Mouse (Mus musculus): ENCODE data around the gene Eif2ak2. TPM values are rescaled to one million over a fixed set of nuclear protein-coding genes. Genes with fewer than 3 reads are reported as not detected.

The Eif2ak2 gene
- polyA plus RNA-seq, 1 experiment from 2014 or later, result 11.0 TPM

DNA sequence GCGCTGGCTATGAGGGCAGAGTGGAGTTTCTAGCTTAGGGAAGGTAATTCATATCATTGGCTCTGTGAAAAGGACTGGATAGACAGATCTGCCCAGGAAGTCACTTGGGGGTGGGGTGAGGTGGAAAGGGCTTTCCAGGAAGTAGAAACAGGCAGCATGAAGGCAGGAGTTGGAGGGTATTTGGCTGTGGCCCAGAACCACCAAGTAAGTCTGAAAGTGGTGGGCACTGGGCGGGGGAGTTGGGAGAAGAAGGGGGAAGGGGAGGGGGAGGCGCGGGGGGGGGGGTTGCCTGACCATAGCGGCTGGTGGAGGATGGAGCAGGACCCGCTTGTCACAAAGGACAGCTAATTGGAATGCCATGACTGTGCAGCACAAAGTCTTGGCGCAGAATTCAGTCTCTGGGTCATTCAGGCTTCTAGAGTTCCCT is 482 bp downstream of the Eif2ak2 start:
- peak; percentile 59 for DNase-seq (ENCODE audit: low spot score)
- peak; percentile 42; the same call in 1 of the 2 replicates for ATAC-seq (replicated peaks; ENCODE audit: low FRiP score, low TSS enrichment, low read depth)
- H3K36me3 ChIP-seq (ENCODE audit: control insufficient read depth, insufficient read depth, low read length), result peaks cover 18% of the 10 kb centered on the region
- H3K9me3 ChIP-seq (ENCODE audit: control insufficient read depth, low read length), result no peaks in the 10 kb centered on the region
- peak overlapping the region; percentile 68 for H3K4me3 ChIP-seq (ENCODE audit: low read depth, low read length)
- H3K27ac ChIP-seq (ENCODE audit: low read depth), result peak overlapping the region; percentile 70
- no peaks in the 10 kb centered on the region for H3K27me3 ChIP-seq (replicated peaks; ENCODE audit: control insufficient read depth, insufficient read depth, low read length)
- peak overlapping the region; percentile 63 for H3K4me2 ChIP-seq (ENCODE audit: low read length)
- WGBS, result 10% methylated on average over 6 of the region's 7 CpGs
- peaks cover 10% of the 10 kb centered on the region; the same call in 1 of the 2 replicates for H3K4me1 ChIP-seq (replicated peaks; ENCODE audit: control insufficient read depth, insufficient read depth, low read length)
- peak overlapping the region; percentile 81 for H3K9ac ChIP-seq (ENCODE audit: low read length)

DNA sequence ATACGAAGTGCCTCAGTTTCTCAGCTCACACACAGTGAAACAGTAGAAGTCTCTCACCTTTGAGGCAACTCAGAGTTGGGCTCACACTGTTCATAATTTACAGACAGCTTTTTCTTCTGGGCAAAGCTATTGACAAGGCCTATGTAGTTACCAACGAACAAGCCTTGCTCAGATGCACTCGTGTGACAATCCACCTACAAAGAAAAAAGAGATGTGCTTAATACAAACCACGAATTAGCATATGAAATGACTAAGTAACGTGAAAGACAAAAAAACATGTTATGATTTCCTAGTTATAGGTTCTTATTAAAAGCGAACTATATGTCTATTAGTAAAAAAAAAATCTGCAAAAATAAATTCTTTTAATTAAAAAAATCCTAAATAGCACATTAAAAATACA is 8.5 kb downstream of the Eif2ak2 start:
- Histone ChIP-seq H3K27me3 (replicated peaks; ENCODE audit: control insufficient read depth, insufficient read depth, low read length) (no peaks in the 10 kb centered on the region), H3K27ac (ENCODE audit: low read depth) (no peak overlapping the region), H3K4me1 (replicated peaks; ENCODE audit: control insufficient read depth, insufficient read depth, low read length) (no peaks in the 10 kb centered on the region), H3K36me3 (ENCODE audit: control insufficient read depth, insufficient read depth, low read length) (peaks cover 30% of the 10 kb centered on the region), H3K4me2 (ENCODE audit: low read length) (no peak overlapping the region), H3K9ac (ENCODE audit: low read length) (no peak overlapping the region), H3K4me3 (ENCODE audit: low read depth, low read length) (no peak overlapping the region), H3K9me3 (ENCODE audit: control insufficient read depth, low read length) (no peaks in the 10 kb centered on the region)
- ATAC-seq (replicated peaks; ENCODE audit: low FRiP score, low TSS enrichment, low read depth) (no peak), DNase-seq (ENCODE audit: low spot score) (no peak)
- 92% methylated on average over 6 of the region's 6 CpGs for WGBS

DNA sequence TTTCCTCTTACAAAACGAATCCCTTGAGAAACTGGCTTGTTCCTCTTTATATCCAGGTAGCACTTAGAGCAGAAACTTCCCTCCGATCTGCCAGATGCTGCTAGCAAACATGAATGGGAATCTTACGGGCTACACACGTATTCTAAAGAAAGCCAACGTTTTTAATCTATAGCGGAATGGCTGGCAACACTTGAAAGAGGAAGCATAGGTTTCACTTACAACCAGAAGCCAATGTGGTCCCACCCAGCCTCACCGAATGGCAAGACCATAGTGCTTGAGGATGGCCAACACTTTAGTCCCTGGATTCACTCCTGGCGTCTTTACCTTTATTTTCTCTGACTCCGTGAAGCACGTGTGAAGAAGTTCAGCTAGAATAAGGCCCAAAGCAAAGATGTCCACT is 26.1 kb downstream of the Eif2ak2 start:
- Histone ChIP-seq H3K4me3 (ENCODE audit: low read depth, low read length) (no peak overlapping the region), H3K4me1 (replicated peaks; ENCODE audit: control insufficient read depth, insufficient read depth, low read length) (no peaks in the 10 kb centered on the region), H3K27ac (ENCODE audit: low read depth) (no peak overlapping the region), H3K36me3 (ENCODE audit: control insufficient read depth, insufficient read depth, low read length) (peaks cover 26% of the 10 kb centered on the region), H3K9me3 (ENCODE audit: control insufficient read depth, low read length) (no peaks in the 10 kb centered on the region), H3K4me2 (ENCODE audit: low read length) (no peak overlapping the region), H3K27me3 (replicated peaks; ENCODE audit: control insufficient read depth, insufficient read depth, low read length) (no peaks in the 10 kb centered on the region), H3K9ac (ENCODE audit: low read length) (no peak overlapping the region)
- WGBS, result 86% methylated on average over 10 of the region's 10 CpGs
- no peak for DNase-seq (ENCODE audit: low spot score)
- ATAC-seq (replicated peaks; ENCODE audit: low FRiP score, low TSS enrichment, low read depth), result no peak

- Histone ChIP-seq H3K27ac (ENCODE audit: low read depth) (no peak overlapping the region), H3K4me3 (ENCODE audit: low read depth, low read length) (no peak overlapping the region), H3K36me3 (ENCODE audit: control insufficient read depth, insufficient read depth, low read length) (peaks cover 84% of the 10 kb centered on the region), H3K9me3 (ENCODE audit: control insufficient read depth, low read length) (no peaks in the 10 kb centered on the region), H3K4me2 (ENCODE audit: low read length) (no peak overlapping the region), H3K27me3 (replicated peaks; ENCODE audit: control insufficient read depth, insufficient read depth, low read length) (no peaks in the 10 kb centered on the region), H3K4me1 (replicated peaks; ENCODE audit: control insufficient read depth, insufficient read depth, low read length) (no peaks in the 10 kb centered on the region), H3K9ac (ENCODE audit: low read length) (no peak overlapping the region)
- ATAC-seq (replicated peaks; ENCODE audit: low FRiP score, low TSS enrichment, low read depth), result no peak
- no peak for DNase-seq (ENCODE audit: low spot score)
- WGBS, result 86% methylated on average over 7 of the region's 7 CpGs
These were observed 40.0 kb downstream of the Eif2ak2 start for GRCm38 (mm10) chr17:78842271-78842928.

- peak overlapping the region; percentile 60; the same call in 1 of the 2 replicates for H3K27ac ChIP-seq (ENCODE audit: low read depth)
- H3K9ac ChIP-seq (ENCODE audit: low read length), result peak overlapping the region; percentile 59
- 34% methylated on average over 2 of the region's 2 CpGs for WGBS
- H3K4me3 ChIP-seq (ENCODE audit: low read depth, low read length), result peak overlapping the region; percentile 73
- no peaks in the 10 kb centered on the region; the same call in 1 of the 2 replicates for H3K4me1 ChIP-seq (replicated peaks; ENCODE audit: control insufficient read depth, insufficient read depth, low read length)
- no peaks in the 10 kb centered on the region for H3K9me3 ChIP-seq (ENCODE audit: control insufficient read depth, low read length)
- H3K27me3 ChIP-seq (replicated peaks; ENCODE audit: control insufficient read depth, insufficient read depth, low read length), result no peaks in the 10 kb centered on the region
- peak overlapping the region; percentile 97 for H3K4me2 ChIP-seq (ENCODE audit: low read length)
- DNase-seq (ENCODE audit: low spot score), result no peak
- peaks cover 26% of the 10 kb centered on the region for H3K36me3 ChIP-seq (ENCODE audit: control insufficient read depth, insufficient read depth, low read length)
- no peak for ATAC-seq (replicated peaks; ENCODE audit: low FRiP score, low TSS enrichment, low read depth)
These were observed 46.3 kb downstream of the Eif2ak2 start for GRCm38 (mm10) chr17:78836056-78836455.

DNA sequence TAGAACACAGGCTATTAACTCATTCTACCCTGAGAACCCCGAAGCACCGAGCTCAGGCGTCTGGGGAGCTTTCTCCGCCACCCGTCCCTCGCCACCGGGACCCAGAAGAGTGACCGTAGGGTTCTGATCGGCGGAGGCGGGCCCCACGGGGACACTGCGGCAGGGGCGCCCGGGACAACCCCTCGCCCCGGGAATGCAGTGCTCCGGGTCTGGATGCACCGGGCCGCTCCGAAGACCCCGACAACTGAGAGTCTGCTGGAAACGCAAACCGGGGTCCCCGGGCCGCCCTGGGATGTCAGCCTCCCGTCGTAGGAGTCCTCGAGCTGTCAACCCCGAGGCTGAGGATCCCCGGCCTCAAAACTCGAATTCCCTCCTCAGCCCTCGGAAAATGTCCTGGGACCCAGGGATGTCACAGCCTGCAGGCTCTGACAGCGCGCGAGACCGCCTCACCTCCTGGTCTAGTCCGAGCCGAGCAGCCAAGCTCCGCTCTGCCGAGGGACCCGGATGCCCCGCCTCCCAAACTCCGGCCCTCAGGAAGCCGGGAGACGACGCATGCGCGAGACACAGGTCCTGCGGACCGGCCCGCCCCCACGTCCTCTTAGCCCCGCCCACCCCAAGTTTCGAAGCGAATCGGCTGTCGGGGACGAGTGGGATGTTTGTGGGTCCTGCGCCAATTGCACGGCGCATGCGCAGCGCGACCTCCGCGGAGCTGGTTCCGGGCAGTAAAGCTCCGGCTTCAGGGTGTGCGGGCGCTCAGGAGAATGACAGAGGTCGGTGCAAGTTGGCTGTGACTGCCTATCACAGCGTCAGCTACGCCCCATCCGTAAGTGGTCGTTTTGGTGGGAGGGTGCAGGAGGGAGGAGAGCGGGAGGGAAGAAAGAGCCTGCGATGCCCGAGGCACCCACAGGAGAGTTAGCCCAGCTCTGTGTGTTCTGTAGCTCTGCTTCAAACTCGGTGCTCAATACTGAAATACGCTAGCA is 47.2 kb downstream of the Eif2ak2 start, which contains the start of the genes Heatr5b and Gpatch11:
TSS of gene Heatr5b (minus strand) at position 509 of the 980 bp plus-strand sequence.
TSS of gene Gpatch11 (plus strand) at position 712 of the 980 bp plus-strand sequence.
- ATAC-seq (replicated peaks; ENCODE audit: low FRiP score, low TSS enrichment, low read depth), result peak; percentile 99
- DNase-seq (ENCODE audit: low spot score), result peak; percentile 98
- H3K9ac ChIP-seq (ENCODE audit: low read length), result peak within 1 kb of the TSS; percentile 75
- peak within 1 kb of the TSS; percentile 73 for H3K4me3 ChIP-seq (ENCODE audit: low read depth, low read length)
- WGBS, result under 1% methylated on average over 81 of the region's 81 CpGs
- H3K36me3 ChIP-seq (ENCODE audit: control insufficient read depth, insufficient read depth, low read length), result peaks cover 20% of the 10 kb centered on the region
- H3K27ac ChIP-seq (ENCODE audit: low read depth), result peak within 1 kb of the TSS; percentile 60; the same call in 1 of the 2 replicates
- H3K9me3 ChIP-seq (ENCODE audit: control insufficient read depth, low read length), result no peaks in the 10 kb centered on the region
- no peaks in the 10 kb centered on the region; the same call in 1 of the 2 replicates for H3K4me1 ChIP-seq (replicated peaks; ENCODE audit: control insufficient read depth, insufficient read depth, low read length)
- peak within 1 kb of the TSS; percentile 97 for H3K4me2 ChIP-seq (ENCODE audit: low read length)
- H3K27me3 ChIP-seq (replicated peaks; ENCODE audit: control insufficient read depth, insufficient read depth, low read length), result no peaks in the 10 kb centered on the region

DNA sequence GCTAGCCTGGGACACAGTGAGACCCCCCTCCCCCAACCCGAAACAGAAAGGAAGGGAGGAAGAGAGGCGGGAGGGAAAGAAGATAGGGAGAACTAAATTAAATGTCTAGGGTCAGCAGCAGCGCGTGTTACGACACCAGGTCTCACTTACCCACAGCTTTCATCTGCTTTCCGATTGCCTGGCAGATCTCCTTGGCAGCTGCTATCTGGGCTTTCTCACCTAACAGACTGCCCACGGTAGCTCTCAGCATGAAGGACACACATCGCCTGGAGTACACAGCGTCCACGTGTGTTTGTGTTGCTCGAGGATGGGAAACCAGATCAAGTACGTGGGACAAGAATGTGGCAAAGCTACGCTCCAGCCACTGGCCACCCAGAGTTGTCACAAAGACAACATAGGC is 58.0 kb downstream of the Eif2ak2 start:
- Histone ChIP-seq H3K4me2 (ENCODE audit: low read length) (no peak overlapping the region), H3K27me3 (replicated peaks; ENCODE audit: control insufficient read depth, insufficient read depth, low read length) (no peaks in the 10 kb centered on the region)

DNA sequence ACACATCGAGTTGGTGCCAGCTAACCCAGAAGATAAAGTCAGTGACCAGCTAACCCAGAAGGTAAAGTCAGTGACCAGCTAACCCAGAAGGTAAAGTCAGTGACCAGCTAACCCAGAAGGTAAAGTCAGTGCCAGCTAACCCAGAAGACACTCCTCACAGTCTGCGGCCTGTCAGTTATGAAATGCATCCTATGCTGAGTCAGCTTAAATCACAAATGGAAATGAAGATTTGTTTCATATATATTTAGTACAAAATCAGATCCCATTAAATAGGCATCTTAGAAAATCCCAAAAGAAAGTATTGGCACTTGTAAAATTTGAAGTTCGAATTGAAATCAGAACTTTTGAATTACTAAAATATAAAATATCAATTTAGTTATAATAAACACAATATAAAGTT is 72.8 kb downstream of the Eif2ak2 start:
- no peak overlapping the region for H3K4me3 ChIP-seq (ENCODE audit: low read depth, low read length)
- H3K9me3 ChIP-seq (ENCODE audit: control insufficient read depth, low read length), result no peaks in the 10 kb centered on the region
- no peak overlapping the region for H3K27ac ChIP-seq (ENCODE audit: low read depth)
- H3K4me1 ChIP-seq (replicated peaks; ENCODE audit: control insufficient read depth, insufficient read depth, low read length), result no peaks in the 10 kb centered on the region
- DNase-seq (ENCODE audit: low spot score), result no peak
- WGBS, result 92% methylated on average over 3 of the region's 3 CpGs
- no peak overlapping the region for H3K9ac ChIP-seq (ENCODE audit: low read length)
- H3K27me3 ChIP-seq (replicated peaks; ENCODE audit: control insufficient read depth, insufficient read depth, low read length), result no peaks in the 10 kb centered on the region
- peaks cover 51% of the 10 kb centered on the region for H3K36me3 ChIP-seq (ENCODE audit: control insufficient read depth, insufficient read depth, low read length)
- H3K4me2 ChIP-seq (ENCODE audit: low read length), result no peak overlapping the region
- ATAC-seq (replicated peaks; ENCODE audit: low FRiP score, low TSS enrichment, low read depth), result no peak

More for the DNA sequence above, 58.0 kb downstream of the Eif2ak2 start:
- Histone ChIP-seq H3K27ac (ENCODE audit: low read depth) (no peak overlapping the region), H3K9ac (ENCODE audit: low read length) (no peak overlapping the region), H3K9me3 (ENCODE audit: control insufficient read depth, low read length) (no peaks in the 10 kb centered on the region), H3K4me3 (ENCODE audit: low read depth, low read length) (no peak overlapping the region), H3K4me1 (replicated peaks; ENCODE audit: control insufficient read depth, insufficient read depth, low read length) (no peaks in the 10 kb centered on the region), H3K36me3 (ENCODE audit: control insufficient read depth, insufficient read depth, low read length) (peaks cover 66% of the 10 kb centered on the region)
- 89% methylated on average over 13 of the region's 13 CpGs for WGBS
- DNase-seq (ENCODE audit: low spot score), result no peak
- ATAC-seq (replicated peaks; ENCODE audit: low FRiP score, low TSS enrichment, low read depth), result no peak

All from intestine, embryonic 14.5 days (tissue).